Mouse (Mus musculus) spleen, adult 2 months (tissue): ENCODE measurements around the gene Zfp3.

Source experiments
- CTCF ChIP-seq: fragments of 200-500 bp; IDR thresholded peaks from 2 replicates; pipeline ENCODE4 v1.5.1; 2011; ENCODE audit warnings: mild to moderate bottlenecking, inconsistent platforms; ENCODE audit not compliant: insufficient read depth, insufficient read length, insufficient replicate concordance; ENCODE audit errors: extremely low read depth
- POLR2A ChIP-seq: fragments of 200-500 bp; IDR thresholded peaks from 2 replicates; pipeline ENCODE4 v1.6.1; 2011; ENCODE audit warnings: low read depth, low read length, inconsistent platforms

DNA sequence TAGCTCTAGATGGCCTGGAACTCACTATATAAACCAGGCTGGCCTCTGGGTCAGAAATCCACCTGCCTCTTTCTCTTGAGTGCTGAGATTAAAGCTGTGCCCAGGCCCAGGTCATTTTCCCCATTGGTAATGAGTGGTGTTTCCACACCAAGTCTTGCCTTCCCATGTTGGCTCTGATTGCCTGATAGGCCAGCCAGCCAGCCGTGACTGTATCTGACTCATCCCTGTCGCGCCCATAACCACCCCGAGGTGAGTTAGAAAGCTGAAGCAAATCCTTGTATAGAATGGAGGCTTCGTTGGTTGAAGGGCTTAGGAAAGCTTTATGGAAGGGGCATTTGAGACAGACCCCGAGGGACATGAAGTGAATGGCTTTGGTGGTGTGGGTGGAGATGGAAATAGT is 48.2 kb upstream of the Zfp3 start:
- no peak for TF ChIP-seq POLR2A
- TF ChIP-seq CTCF = no peak
